Mouse (Mus musculus): Measurements from ENCODE around the gene Nup98. TPM values are rescaled to one million over a fixed set of nuclear protein-coding genes. Genes with fewer than 3 reads are reported as not detected.

Gene Nup98
- total RNA-seq (2023) = 133 TPM

GRCm38 (mm10) chr7:102209756-102210721, at the start of gene Nup98, which contains the start of gene Pgap2:
TSS of gene Nup98 (minus strand) at chr7:102210176.
TSS of gene Pgap2 (plus strand) at chr7:102210208.

GRCm38 (mm10) chr7:102255954-102256353, 46.0 kb upstream of the Nup98 start, which contains the start of gene Rhog:
TSS of gene Rhog (minus strand) at chr7:102256054.

GRCm38 (mm10) chr7:102116579-102117331, 93.2 kb downstream of the Nup98 start, which contains the start of gene Chrna10:
TSS of gene Chrna10 (minus strand) at chr7:102116828.

GRCm38 (mm10) chr7:102109171-102109570, 100.8 kb downstream of the Nup98 start, which contains the start of gene Art5:
TSS of gene Art5 (minus strand) at chr7:102109489.

GRCm38 (mm10) chr7:102101487-102101886, 108.5 kb downstream of the Nup98 start, which contains the start of gene Art1:
TSS of gene Art1 (plus strand) at chr7:102101743.

GRCm38 (mm10) chr7:102082816-102083215, 127.2 kb downstream of the Nup98 start, which contains the start of gene Trpc2:
TSS of gene Trpc2 (plus strand) at chr7:102083116.

Other genes with a start within 250 kb of the Nup98 start
- gene Il18bp, start 191.5 kb downstream of the Nup98 start, total RNA-seq (2023) = 10.1 TPM
- 28.5 TPM for gene Rnf121, start 144.7 kb downstream of the Nup98 start, total RNA-seq (2023)
- 40.2 TPM for gene Xndc1, start 144.7 kb downstream of the Nup98 start, total RNA-seq (2023)
- gene Xntrpc, start 144.5 kb downstream of the Nup98 start, total RNA-seq (2023) = 1.6 TPM
- gene Trpc2, start 127.1 kb downstream of the Nup98 start, total RNA-seq (2023) = 5.0 TPM
- gene Art1, start 108.4 kb downstream of the Nup98 start, total RNA-seq (2023) = not detected
- 1.3 TPM for gene Art5, start 100.7 kb downstream of the Nup98 start, total RNA-seq (2023)
- gene Chrna10, start 93.3 kb downstream of the Nup98 start, total RNA-seq (2023) = not detected
- 37.7 TPM for gene Pgap2, start within 50 bp of the Nup98 start, total RNA-seq (2023)
- gene Rhog, start 45.9 kb upstream of the Nup98 start, total RNA-seq (2023) = 161 TPM
- 161 TPM for gene Stim1, start 57.6 kb upstream of the Nup98 start, total RNA-seq (2023)
- 40.0 TPM for gene Rrm1, start 231.5 kb upstream of the Nup98 start, total RNA-seq (2023)